Mouse (Mus musculus): ENCODE measurements around the gene Gm49388. TPM values are rescaled to one million over a fixed set of nuclear protein-coding genes. Genes with fewer than 3 reads are reported as not detected.

Gene Gm49388
- 1 to 10 TPM; 2.9 to 4.6 TPM for total RNA-seq (2021)
- long read RNA-seq, partial matches to known transcripts, result 0 of 1 reads
- long read RNA-seq, other reads (novel, unspliced or antisense), result 1 of 1 reads

- DNase-seq (ENCODE audit: low spot score in 2 of 2), result no peak
Measured at GRCm38 (mm10) chr7:127785308-127785707, at the start of gene Gm49388. Gene Gm49388, plus strand, starts transcription at chr7:127785608.

DNA sequence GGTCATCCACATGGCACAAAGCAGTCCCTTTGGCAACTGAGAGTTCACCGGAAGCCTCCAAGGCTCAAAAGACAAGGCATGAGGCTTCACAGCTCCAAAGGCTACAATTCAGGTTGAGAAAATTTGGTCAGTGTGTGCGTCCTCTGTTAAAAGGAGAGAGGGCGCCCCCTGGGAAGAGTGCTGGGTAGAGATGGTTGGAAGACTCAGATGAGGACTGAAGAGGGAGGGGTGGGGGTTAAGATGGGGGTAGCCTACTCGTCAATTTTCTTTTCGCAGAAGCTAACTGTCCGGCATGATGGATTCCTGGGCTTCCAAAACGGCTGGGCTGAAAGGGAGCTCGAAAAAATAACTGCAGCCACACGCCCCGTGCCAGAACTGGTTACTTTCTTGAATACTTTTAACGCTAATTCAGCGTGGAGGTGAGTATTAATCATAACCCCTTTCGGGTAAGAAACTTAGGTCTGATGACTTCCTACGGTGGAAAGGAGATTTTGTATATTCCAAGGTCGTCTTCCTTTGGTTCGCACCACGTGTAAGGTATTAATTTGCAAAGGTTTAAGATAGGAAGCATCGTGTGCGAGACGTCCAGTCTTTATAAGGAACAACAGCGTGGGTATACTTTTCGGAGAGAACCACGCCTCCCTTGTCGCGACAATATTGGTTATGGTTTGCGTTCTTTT is 40.9 kb upstream of the Gm49388 start, which contains the start of gene Fbxl19:
TSS of gene Fbxl19 (plus strand) at position 178 of the 680 bp plus-strand sequence.
- peak; percentile 71 to 85 for DNase-seq (ENCODE audit: low spot score in 2 of 2)

- DNase-seq (ENCODE audit: low spot score in 2 of 2), result peak; percentile 89 to 92
Measured at GRCm38 (mm10) chr7:127745251-127745651, 40.2 kb upstream of the Gm49388 start.

DNA sequence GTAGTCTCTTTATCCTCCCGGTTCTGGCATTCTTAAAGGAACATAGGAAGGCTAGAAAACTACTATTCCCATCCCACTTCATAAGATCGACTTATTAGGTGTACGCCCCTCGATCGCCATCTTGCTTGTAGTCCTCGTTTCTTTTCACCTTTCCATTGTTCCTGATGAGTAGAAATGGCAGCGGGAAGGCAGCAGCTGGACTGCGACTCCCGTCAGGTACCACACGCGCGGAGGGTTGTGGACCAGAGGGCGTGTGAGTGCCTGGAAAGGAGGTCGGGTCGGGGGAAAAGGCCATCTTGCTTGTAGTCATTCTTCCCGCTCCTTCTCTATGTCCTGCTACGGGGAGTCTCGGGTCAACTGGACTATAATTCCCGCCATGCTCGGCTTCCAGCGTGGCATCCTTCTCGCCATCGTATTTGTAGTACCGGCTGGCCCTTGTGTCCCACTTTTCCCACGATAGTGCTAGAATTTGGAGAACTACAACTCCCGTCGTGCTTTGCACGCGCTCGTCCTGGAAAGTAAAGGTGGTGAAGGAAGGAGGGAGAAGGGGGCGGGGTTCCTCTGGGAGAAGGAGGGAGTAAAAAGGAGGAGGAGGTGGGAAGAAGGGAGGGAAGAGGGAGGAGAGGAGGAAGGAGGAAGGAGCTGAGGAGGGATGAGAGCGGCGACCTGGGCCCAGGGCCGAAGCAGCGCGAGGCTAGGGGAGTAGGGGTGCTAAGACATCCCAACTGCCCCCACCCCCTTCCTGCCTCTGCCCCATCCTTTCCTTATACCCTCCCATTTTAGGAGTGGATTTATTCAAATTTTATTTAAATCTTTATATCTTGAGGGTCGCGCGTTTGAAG is 39.5 kb upstream of the Gm49388 start:
- peak; percentile 89 to 93 for DNase-seq (ENCODE audit: low spot score in 2 of 2)

DNA sequence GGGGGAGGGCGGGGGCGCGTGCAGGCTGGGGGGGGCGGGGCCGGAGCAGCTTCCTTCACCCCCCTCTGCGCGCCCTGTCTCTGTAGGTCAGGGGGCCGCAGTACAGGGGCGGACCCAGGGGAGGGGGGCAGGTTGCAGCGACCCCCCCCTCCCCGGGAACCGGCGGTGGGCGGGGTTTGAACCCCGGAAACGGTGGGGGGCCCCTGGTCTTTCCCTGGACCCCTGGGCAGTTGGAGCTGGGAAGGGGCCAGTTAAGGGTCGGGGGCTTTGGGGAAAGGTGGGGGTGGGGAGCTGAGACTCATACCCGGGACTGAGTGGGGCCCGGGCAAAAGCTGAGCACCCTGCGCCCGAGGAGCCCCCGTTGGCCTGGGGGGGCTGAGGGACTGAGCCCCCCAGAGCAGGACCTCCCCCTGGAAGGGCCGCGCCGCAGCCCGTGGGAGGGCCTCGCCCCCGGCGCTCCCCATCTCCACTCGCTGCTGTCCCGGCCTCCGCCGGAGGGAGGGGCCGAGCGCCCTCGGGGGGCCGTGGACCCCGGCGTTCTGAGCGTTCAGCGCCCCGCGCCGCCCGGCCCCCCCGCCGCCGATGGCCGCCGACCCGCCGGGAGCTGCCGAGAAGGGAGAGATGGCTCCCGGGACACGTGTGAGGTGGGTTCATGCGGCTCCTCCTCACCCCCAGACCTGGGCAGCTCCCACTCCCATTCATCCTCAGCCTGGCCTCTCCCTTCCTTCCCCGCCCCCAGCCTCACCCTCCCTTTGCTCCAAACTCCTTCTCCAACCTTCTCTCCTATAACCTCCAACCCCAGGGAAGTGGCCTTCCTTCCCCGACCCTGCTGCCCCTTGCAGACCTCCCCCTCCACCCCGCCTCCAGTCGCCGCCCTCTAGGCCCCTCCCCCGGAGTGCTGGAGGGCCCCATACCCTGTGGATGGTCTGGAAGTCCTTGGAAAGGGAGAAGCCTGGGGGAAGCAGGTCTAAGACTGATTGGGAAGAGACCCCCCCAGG is 38.6 kb upstream of the Gm49388 start:
- DNase-seq (ENCODE audit: low spot score in 2 of 2), result peak; percentile 36 to 55

- DNase-seq (ENCODE audit: low spot score in 2 of 2), result no peak
Measured at GRCm38 (mm10) chr7:127747559-127748234, 37.7 kb upstream of the Gm49388 start.

DNA sequence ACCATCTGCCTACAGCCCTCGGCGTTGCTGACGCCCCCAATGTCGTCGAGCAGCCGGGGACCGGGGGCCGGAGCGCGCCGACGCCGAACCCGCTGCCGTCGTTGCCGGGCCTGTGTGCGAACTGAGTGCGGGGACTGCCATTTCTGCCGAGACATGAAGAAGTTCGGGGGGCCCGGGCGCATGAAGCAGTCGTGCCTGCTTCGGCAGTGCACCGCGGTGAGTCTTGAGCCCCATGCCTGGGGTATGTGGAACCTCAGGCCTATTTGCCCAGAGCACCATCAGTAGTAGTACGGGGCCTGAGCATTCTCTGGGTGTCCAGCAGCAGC is 37.2 kb upstream of the Gm49388 start:
- DNase-seq (ENCODE audit: low spot score in 2 of 2), result no peak

- DNase-seq (ENCODE audit: low spot score in 2 of 2), result peak; percentile 17 to 48
Measured at GRCm38 (mm10) chr7:127750131-127751127, 35.0 kb upstream of the Gm49388 start.

- no peak for DNase-seq (ENCODE audit: low spot score in 2 of 2)
Measured at GRCm38 (mm10) chr7:127751619-127752018, 33.8 kb upstream of the Gm49388 start.

- DNase-seq (ENCODE audit: low spot score in 2 of 2), result no peak
Measured at GRCm38 (mm10) chr7:127752069-127752468, 33.3 kb upstream of the Gm49388 start.

- no peak for DNase-seq (ENCODE audit: low spot score in 2 of 2)
Measured at GRCm38 (mm10) chr7:127753158-127753557, 32.2 kb upstream of the Gm49388 start.

- no peak for DNase-seq (ENCODE audit: low spot score in 2 of 2)
Measured at GRCm38 (mm10) chr7:127753741-127754140, 31.7 kb upstream of the Gm49388 start.

DNA sequence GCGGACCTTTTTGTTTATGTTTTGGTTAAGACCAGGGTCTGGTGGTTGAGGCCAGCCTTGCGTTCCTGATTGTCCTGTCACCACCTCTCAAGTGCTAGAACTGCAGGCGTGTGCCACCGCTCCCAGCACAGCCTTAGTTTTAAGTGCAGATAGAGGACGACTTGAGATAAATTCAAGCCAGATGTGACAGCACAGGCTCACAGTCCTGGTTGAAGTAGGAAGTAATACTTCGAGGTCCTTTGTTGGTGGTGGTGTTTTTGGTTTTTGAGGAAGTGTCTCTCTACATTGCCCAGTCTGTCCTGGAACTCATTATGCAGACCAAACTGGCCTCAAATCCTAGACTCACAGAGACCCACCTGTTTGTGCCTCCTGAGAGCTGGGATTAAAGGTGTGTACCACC is 25.7 kb upstream of the Gm49388 start:
- no peak for DNase-seq (ENCODE audit: low spot score in 2 of 2)

DNA sequence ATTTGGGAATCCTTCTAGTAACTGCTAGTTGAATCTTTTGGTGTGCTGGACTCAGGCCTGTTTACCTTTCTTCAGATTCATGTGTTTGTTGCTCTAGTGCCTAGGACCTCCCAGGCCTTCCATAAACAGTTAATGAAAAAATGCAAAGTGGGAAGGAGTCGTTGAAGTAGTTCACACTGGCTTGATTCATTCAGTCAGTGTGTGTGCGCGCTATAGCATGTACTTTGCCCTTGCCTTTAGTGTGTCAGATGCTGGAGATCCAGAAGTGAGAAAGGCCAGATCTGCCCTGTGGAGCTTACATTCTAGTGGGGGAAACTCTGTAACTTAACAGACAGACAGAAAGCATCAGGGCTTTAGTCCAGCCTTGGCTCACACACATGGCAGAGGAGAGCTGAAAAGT is 24.9 kb upstream of the Gm49388 start:
- DNase-seq (ENCODE audit: low spot score in 2 of 2), result no peak

DNA sequence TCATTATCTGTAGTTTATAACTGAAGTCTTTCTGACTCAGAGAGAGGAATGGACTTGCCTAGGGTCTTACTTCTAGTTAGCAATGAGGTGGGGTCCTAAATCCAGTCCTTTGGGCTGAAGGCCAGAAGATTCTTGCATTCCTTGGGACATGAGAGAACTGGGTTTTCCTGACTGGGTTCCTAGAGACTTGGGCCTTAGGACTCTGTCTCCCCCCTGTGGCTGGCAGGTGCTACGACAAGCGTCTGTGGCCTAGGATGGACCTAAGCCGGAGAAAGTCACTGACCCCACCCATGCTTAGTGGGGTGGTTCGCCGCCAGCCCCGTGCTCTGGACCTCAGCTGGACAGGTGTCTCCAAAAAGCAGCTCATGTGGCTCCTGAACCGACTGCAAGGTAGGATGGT is 24.4 kb upstream of the Gm49388 start:
- peak; percentile 70 to 76 for DNase-seq (ENCODE audit: low spot score in 2 of 2)

DNA sequence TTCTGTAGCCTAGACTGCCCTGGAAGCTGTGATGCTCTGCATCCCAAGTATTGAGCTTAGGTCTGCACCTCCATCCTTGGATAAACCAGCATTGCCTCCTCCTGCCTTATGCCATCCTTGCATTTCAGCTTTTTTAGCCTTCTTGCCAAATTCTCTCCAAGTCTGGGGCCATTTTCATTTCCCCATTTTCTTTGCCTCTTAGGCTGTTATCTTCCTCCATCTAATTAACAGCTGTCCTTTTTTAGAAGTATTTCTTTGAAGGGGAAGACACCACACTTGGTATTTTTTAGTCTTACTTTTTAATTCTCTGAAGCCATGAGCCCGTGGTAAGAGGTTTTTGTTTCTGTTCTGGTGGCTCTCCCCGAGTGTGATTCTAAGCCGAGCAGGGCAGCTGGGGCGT is 21.8 kb upstream of the Gm49388 start:
- DNase-seq (ENCODE audit: low spot score in 2 of 2), result no peak

DNA sequence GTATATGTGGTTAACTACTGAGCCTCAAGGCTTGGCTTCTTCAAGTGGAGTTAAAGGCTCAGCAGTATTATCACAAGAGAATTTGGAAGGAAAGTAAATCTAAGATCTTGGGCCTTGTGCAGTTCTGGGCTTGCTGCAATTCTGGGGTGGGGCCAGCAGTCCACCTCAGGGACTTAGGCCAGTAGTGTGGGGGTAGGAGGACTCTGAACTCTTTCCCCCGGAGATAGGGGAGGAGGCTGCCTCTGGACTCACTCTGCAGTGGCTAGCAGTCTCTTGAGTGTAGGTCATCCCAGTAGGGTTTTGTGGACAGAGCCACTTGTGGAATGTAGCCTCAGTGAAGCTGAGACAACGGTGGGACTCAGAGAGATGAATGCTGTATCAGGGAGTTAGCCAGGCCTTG is 19.7 kb upstream of the Gm49388 start:
- no peak for DNase-seq (ENCODE audit: low spot score in 2 of 2)

- DNase-seq (ENCODE audit: low spot score in 2 of 2), result no peak
Measured at GRCm38 (mm10) chr7:127766851-127767609, 18.4 kb upstream of the Gm49388 start.
